Mouse (Mus musculus): ENCODE data around the gene Stard13. TPM values are rescaled to one million over a fixed set of nuclear protein-coding genes. Genes with fewer than 3 reads are reported as not detected.

The Stard13 gene
- total and polyA plus RNA-seq, 3 experiments = not detected

DNA sequence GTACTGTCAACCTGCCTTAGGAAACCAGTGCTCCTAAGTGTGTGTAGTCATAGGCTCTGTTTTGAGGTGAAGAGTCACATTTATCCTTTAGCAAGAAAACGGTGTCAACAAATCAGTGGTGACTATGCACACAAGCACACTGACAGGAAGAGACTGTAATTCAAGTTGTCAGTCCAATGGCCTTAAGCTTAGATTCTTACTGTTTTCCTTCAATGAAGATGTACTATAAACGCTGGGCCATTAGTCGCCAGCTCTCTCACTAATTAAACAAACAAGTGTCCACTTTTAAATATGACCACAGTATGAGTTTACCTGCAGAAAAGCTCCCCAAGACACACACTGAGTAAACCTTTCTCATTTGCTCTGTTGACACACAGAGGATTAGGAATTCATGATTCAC lies 44.3 kb downstream of the Stard13 start:
- no peak for TF ChIP-seq CTCF (IDR thresholded peaks at IDR 0.05 in 2 of 3, conservative IDR thresholded peaks at IDR 0.05 in 1 of 3; ENCODE audit: control insufficient read depth in 1 of 3, insufficient read depth in 1 of 3, low read depth in 2 of 3, low read length in 3 of 3, poor library complexity in 1 of 3, severe bottlenecking in 1 of 3)
- no peak for TF ChIP-seq MEF2A (IDR thresholded peaks at IDR 0.05; ENCODE audit: extremely low read depth, insufficient replicate concordance, low read depth, low read length, poor library complexity, severe bottlenecking)
- no peak for TF ChIP-seq ZMIZ1 (IDR thresholded peaks at IDR 0.05; ENCODE audit: low read depth, low read length)
- TF ChIP-seq MAX (IDR thresholded peaks at IDR 0.05; ENCODE audit: low read length) = no peak
- TF ChIP-seq ZKSCAN1 (IDR thresholded peaks at IDR 0.05; ENCODE audit: low read depth, low read length) = no peak
- TF ChIP-seq GATA1 (IDR thresholded peaks at IDR 0.05; ENCODE audit: low read depth, low read length) = no peak
- no peak for TF ChIP-seq CHD1 (IDR thresholded peaks at IDR 0.05; ENCODE audit: low read depth, low read length)
- TF ChIP-seq SIN3A (IDR thresholded peaks at IDR 0.05; ENCODE audit: low read length) = no peak
- TF ChIP-seq ELF1 (IDR thresholded peaks at IDR 0.05; ENCODE audit: low read depth, low read length) = no peak
- no peak for TF ChIP-seq USF1 (IDR thresholded peaks at IDR 0.05; ENCODE audit: low read depth, low read length)
- no peak for TF ChIP-seq NRF1 (IDR thresholded peaks at IDR 0.05; ENCODE audit: insufficient read depth, low read depth, low read length, poor library complexity, severe bottlenecking)
- TF ChIP-seq GABPA (IDR thresholded peaks at IDR 0.05; ENCODE audit: low read depth, low read length) = no peak
- TF ChIP-seq EP300 (IDR thresholded peaks at IDR 0.05; ENCODE audit: low read depth in 1 of 2, low read length in 2 of 2) = no peak
- no peak for TF ChIP-seq POLR2AphosphoS2 (IDR thresholded peaks at IDR 0.05; ENCODE audit: low read length)
- no peak for TF ChIP-seq ZNF384 (IDR thresholded peaks at IDR 0.05; ENCODE audit: low read depth, low read length)
- TF ChIP-seq MAFK (IDR thresholded peaks at IDR 0.05; ENCODE audit: borderline replicate concordance, low read depth, low read length) = no peak
- TF ChIP-seq JUND (IDR thresholded peaks at IDR 0.05; ENCODE audit: low read depth, low read length) = no peak
- TF ChIP-seq USF2 (IDR thresholded peaks at IDR 0.05; ENCODE audit: borderline replicate concordance in 1 of 2, insufficient read depth in 1 of 2, low read depth in 1 of 2, low read length in 2 of 2) = no peak
- TF ChIP-seq MXI1 (IDR thresholded peaks at IDR 0.05; ENCODE audit: low read depth, low read length) = no peak
- TF ChIP-seq NELFE (IDR thresholded peaks at IDR 0.05; ENCODE audit: low read depth, low read length) = no peak
- Histone ChIP-seq H3K27ac (ENCODE audit: control insufficient read depth, low read depth, low read length) (no peak overlapping the region), H3K79me2 (ENCODE audit: control insufficient read depth, insufficient read depth, low read length, poor library complexity) (no peaks in the 10 kb centered on the region), H3K4me1 (ENCODE audit: control insufficient read depth in 1 of 2, insufficient read depth in 2 of 2, low read length in 2 of 2) (no peaks in the 10 kb centered on the region), H3K36me3 (ENCODE audit: control insufficient read depth in 1 of 2, insufficient read depth in 2 of 2, low read length in 2 of 2) (no peaks in the 10 kb centered on the region), H3K27me3 (ENCODE audit: control insufficient read depth in 1 of 2, insufficient read depth in 2 of 2, low read length in 2 of 2) (no peaks in the 10 kb centered on the region), H3K9me3 (replicated peaks; ENCODE audit: insufficient read depth, low read length) (no peaks in the 10 kb centered on the region), H3K9ac (ENCODE audit: control insufficient read depth, low read depth, low read length, poor library complexity, severe bottlenecking) (no peak overlapping the region), H3K4me3 (ENCODE audit: control insufficient read depth in 1 of 2, insufficient read depth in 1 of 2, low read depth in 2 of 2, low read length in 2 of 2) (no peak overlapping the region)
- DNase-seq (ENCODE audit: low read depth, low spot score) = no peak

DNA sequence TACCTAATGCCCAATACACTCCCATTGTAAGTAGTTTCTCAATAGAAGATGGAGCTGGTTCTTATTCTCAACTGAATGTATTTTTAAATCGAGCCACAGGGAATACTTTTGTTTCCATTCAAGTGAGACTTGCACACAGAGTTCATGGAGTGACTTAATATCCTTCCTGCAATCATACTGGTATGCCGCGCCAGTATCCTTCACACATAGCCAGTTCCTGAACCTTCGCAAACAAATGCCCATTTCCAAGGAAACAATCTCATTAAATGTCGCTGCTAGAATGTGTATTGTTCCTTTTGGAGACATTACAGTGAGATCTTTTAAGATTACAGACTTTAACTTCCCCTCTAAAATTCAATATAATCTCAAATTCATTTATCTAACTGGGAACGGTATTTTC lies 45.0 kb downstream of the Stard13 start:
- Histone ChIP-seq H3K79me2 (ENCODE audit: control insufficient read depth, insufficient read depth, low read length, poor library complexity) (no peaks in the 10 kb centered on the region), H3K9ac (ENCODE audit: control insufficient read depth, low read depth, low read length, poor library complexity, severe bottlenecking) (no peak overlapping the region)

More for the DNA sequence above, 45.0 kb downstream of the Stard13 start:
- no peak overlapping the region for H3K27ac ChIP-seq (ENCODE audit: control insufficient read depth, low read depth, low read length)
- TF ChIP-seq SIN3A (IDR thresholded peaks at IDR 0.05; ENCODE audit: low read length) = no peak
- TF ChIP-seq ZC3H11A (IDR thresholded peaks at IDR 0.05; ENCODE audit: low read depth, low read length) = no peak
- TF ChIP-seq E2F4 (IDR thresholded peaks at IDR 0.05; ENCODE audit: borderline replicate concordance, low read depth, low read length) = no peak
- TF ChIP-seq JUND (IDR thresholded peaks at IDR 0.05; ENCODE audit: low read depth, low read length) = no peak
- TF ChIP-seq MEF2A (IDR thresholded peaks at IDR 0.05; ENCODE audit: extremely low read depth, insufficient replicate concordance, low read depth, low read length, poor library complexity, severe bottlenecking) = no peak
- TF ChIP-seq TBP (IDR thresholded peaks at IDR 0.05; ENCODE audit: low read depth, low read length) = no peak
- no peak for TF ChIP-seq BHLHE40 (IDR thresholded peaks at IDR 0.05; ENCODE audit: borderline replicate concordance, low read depth, low read length)
- no peak for TF ChIP-seq UBTF (IDR thresholded peaks at IDR 0.05; ENCODE audit: borderline replicate concordance, insufficient read depth, low read depth, low read length)
- no peak for TF ChIP-seq ELF1 (IDR thresholded peaks at IDR 0.05; ENCODE audit: low read depth, low read length)
- no peak for TF ChIP-seq MAX (IDR thresholded peaks at IDR 0.05; ENCODE audit: low read length)
- TF ChIP-seq MAZ (IDR thresholded peaks at IDR 0.05; ENCODE audit: low read depth, low read length) = no peak
- TF ChIP-seq SMC3 (IDR thresholded peaks at IDR 0.05; ENCODE audit: low read depth, low read length) = no peak
- no peak for TF ChIP-seq KAT2A (conservative IDR thresholded peaks at IDR 0.05; ENCODE audit: low read depth, low read length)
- no peak for TF ChIP-seq POLR2A (IDR thresholded peaks at IDR 0.05; ENCODE audit: control insufficient read depth in 1 of 2, insufficient read depth in 1 of 2, low read depth in 1 of 2, low read length in 2 of 2, poor library complexity in 1 of 2)
- no peak for TF ChIP-seq GATA1 (IDR thresholded peaks at IDR 0.05; ENCODE audit: low read depth, low read length)
- TF ChIP-seq HCFC1 (IDR thresholded peaks at IDR 0.05; ENCODE audit: low read depth, low read length) = no peak
- TF ChIP-seq MYB (IDR thresholded peaks at IDR 0.05; ENCODE audit: low read depth, low read length) = no peak
- TF ChIP-seq POLR2AphosphoS2 (IDR thresholded peaks at IDR 0.05; ENCODE audit: low read length) = no peak
- no peak for DNase-seq (ENCODE audit: low read depth, low spot score)
- H3K4me3 ChIP-seq (ENCODE audit: control insufficient read depth in 1 of 2, insufficient read depth in 1 of 2, low read depth in 2 of 2, low read length in 2 of 2) = no peak overlapping the region
- no peaks in the 10 kb centered on the region for H3K27me3 ChIP-seq (ENCODE audit: control insufficient read depth in 1 of 2, insufficient read depth in 2 of 2, low read length in 2 of 2)
- H3K4me1 ChIP-seq (ENCODE audit: control insufficient read depth in 1 of 2, insufficient read depth in 2 of 2, low read length in 2 of 2) = no peaks in the 10 kb centered on the region
- H3K9me3 ChIP-seq (replicated peaks; ENCODE audit: insufficient read depth, low read length) = no peaks in the 10 kb centered on the region
- H3K36me3 ChIP-seq (ENCODE audit: control insufficient read depth in 1 of 2, insufficient read depth in 2 of 2, low read length in 2 of 2) = no peaks in the 10 kb centered on the region

All from MEL (cell line).